Mouse (Mus musculus) frontal cortex, postnatal 36 days (tissue): ENCODE measurements at regions not wholly inside any gene's neighbourhood (a gene's known extent, or its start where the extent isn't known, plus 50 kb on each side); places are given as distances from the start of the nearest gene placed in this dataset.

Experiments used
- DNase-seq, 2 experiments: peaks; one replicate each; pipeline ENCODE4 v3.0.0; 2022; ENCODE audit warnings: low spot score in 2 of 2

DNA sequence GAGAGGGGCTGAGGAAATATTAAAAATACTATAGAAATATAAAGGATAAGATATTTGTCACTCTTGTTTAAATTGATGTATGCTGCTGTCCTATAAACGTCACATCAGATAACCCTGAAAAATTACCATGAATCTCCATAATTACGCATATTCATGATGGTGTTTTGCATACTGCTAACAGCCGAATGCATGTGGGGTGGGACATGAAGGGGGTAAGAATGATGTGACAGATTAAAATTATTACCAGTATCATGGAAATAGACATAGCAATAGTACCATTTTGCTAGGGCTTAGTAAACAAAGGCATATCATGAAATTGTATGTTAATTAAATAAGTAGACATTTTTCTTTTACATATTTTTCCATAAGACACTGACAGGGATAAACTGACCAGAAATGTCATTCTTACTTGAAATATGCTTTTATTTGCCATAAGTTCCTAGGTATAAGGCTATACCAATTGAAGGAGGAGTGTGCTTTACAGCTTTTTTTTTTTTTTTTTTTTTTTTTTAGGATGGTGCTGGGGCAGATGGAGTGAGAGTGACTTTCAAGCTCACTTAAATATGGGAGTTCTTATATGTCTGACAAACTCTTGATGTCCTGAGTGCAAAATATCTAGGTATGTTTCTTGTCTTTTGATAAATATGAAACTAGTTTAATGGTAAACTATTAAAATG is 349.8 kb upstream of the Tmem161b start:
- DNase-seq: no peak

- peak in 1 of 2 experiments; percentile 14 for DNase-seq
Observed at GRCm38 (mm10) chr13:83872887-83873286, 349.2 kb upstream of the Tmem161b start.

- DNase-seq: no peak
Observed at GRCm38 (mm10) chr13:83879561-83879960, 342.5 kb upstream of the Tmem161b start.

DNA sequence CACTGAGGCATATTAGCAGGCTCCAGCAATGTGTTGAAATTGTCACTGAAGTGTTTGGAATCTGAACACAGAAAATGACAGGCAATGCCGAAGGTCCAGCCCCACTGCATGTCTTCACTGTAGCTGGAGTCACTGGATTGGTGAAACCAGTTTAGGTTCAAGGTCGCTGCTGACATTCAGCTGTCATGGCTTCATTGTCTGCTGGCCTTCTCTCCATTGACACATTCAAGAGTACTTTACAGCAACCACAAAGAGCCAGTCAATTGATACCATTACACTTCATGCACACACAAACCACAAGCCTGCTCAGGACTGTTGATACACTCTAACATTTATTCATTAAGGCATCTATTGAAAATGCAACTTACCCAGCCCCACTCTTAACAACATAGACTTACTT is 341.8 kb upstream of the Tmem161b start:
- no peak for DNase-seq

- DNase-seq: no peak
Observed at GRCm38 (mm10) chr13:83880772-83881171, 341.3 kb upstream of the Tmem161b start.

DNA sequence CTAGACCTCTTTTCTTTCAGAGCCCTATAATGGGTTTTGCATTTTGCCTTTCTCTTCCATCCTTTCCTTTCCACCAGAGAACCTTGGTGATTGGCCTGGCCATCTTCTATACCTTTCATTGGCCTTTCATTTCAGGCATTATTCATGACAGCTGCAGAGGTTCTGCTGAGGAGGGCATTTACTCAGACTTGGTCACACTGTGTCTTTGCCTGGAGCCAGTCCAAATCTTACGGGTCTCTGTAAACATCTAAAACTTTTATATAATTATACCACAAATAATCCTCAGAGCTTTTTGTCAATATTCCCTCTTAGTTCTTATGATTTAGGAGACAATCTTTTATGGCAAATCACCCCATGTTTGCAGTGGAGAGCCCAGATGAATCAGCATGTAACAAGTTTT is 339.3 kb upstream of the Tmem161b start:
- no peak for DNase-seq

DNA sequence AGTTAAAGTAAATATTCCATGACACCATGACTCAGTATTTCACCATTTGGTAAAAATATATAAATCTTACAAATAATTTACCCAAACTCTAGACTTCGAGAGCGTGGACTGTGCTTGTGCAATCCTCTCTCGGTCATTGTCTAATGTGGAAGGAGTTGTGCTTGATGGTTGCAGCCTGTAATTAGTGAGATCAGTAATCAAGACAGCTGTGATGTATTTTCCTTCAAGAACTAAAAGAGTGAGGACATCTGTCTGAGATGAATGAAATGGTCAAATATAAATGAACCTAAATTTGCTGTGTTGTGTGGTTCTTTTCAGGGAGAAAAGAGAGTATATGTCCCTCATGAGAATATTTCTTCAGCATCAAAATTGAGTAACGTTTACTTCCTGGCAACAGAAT is 338.3 kb upstream of the Tmem161b start:
- DNase-seq: no peak

- DNase-seq: no peak
Observed at GRCm38 (mm10) chr13:83884226-83884625, 337.9 kb upstream of the Tmem161b start.

- no peak for DNase-seq
Observed at GRCm38 (mm10) chr13:83884766-83885543, 337.1 kb upstream of the Tmem161b start.

GRCm38 (mm10) chr13:83885729-83886128 is 336.4 kb upstream of the Tmem161b start:
- no peak for DNase-seq

GRCm38 (mm10) chr13:83914697-83915096 is 307.4 kb upstream of the Tmem161b start:
- DNase-seq: no peak

DNA sequence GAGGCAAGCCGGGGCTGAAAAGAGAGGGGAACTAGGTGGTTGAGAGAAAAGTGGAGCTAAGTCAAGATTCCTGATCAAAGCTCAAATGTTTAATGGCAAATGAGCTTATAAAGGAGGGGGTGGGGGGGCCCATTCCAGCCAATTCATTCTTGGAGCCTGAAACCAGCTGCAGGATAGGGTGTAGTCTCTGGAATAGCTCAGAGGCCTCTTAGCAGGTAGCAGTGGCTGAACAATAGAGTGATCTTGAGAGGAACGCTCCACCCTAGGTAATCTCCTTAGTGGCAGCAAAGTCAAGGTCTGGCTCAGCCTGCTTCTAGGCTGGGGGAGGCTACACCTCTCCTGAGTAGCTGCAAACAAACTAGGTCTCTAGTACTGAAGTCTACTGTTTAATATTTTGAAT is 289.3 kb upstream of the Tmem161b start:
- DNase-seq: no peak

- no peak for DNase-seq
Observed at GRCm38 (mm10) chr13:83946495-83946894, 275.6 kb upstream of the Tmem161b start.

GRCm38 (mm10) chr13:83951163-83951562 is 270.9 kb upstream of the Tmem161b start:
- DNase-seq: no peak

- DNase-seq: no peak
Observed at GRCm38 (mm10) chr13:83951808-83952207, 270.3 kb upstream of the Tmem161b start.

- no peak for DNase-seq
Observed at GRCm38 (mm10) chr13:83952353-83952752, 269.7 kb upstream of the Tmem161b start.

DNA sequence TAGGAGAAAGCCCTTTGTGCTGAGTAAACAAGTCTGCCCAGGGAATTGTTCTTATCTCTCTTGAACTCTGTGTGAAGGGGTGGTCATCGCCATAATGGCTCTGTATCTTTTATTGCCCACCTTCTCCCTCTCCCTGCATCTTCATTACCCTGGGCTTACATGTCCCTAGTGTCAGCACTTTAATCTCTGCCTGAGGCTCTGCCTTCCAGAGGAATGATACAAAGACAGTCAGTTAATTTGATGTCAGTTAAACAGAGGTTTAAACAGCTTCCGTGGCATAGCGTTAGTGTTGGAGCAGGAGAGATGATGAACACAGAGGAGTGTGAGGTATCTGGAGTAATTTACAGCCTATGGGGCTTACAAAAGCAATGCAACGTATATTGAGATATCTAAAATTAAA is 269.2 kb upstream of the Tmem161b start:
- DNase-seq: no peak

DNA sequence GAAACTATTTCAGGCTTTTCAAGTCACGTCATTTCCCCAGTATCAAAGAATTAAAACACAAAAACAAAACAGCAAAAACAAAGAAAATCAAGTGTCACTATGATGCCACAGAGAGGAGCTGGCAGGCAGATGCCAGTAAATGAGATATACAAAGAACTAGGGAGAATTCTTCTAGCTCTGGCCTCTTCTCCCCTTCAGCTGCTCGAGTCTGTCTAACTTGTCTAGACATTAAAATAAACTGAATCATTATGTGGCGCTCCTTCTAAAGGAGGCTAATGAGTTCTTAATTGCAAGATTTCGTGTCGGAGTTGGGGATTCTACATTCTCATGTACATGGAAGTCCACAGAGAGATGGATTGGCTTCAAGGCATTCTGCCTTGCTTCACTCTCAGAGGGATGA is 266.4 kb upstream of the Tmem161b start:
- no peak for DNase-seq

DNA sequence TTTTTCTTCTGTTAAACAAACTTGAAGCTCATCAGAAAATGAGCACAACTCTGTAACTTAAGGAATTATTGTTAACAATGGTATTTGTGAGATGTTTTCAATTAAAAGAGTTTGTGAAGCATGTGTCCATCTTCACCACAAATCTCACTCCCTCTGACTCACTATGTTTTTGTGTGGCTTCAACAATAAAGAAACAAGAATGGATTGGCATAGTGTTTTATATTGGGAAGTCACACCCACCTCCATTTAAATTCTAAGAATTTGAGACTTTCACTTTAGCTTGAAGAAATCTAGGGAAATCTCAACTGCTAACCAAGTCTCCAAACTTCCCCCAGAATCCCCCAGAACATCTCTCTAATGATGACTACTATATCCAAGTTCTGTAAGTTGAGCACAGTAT is 243.6 kb upstream of the Tmem161b start:
- no peak for DNase-seq

- no peak for DNase-seq
Observed at GRCm38 (mm10) chr13:83979535-83979934, 242.6 kb upstream of the Tmem161b start.

GRCm38 (mm10) chr13:83984651-83985331 is 237.3 kb upstream of the Tmem161b start:
- DNase-seq: peak in 1 of 2 experiments; percentile 14

DNA sequence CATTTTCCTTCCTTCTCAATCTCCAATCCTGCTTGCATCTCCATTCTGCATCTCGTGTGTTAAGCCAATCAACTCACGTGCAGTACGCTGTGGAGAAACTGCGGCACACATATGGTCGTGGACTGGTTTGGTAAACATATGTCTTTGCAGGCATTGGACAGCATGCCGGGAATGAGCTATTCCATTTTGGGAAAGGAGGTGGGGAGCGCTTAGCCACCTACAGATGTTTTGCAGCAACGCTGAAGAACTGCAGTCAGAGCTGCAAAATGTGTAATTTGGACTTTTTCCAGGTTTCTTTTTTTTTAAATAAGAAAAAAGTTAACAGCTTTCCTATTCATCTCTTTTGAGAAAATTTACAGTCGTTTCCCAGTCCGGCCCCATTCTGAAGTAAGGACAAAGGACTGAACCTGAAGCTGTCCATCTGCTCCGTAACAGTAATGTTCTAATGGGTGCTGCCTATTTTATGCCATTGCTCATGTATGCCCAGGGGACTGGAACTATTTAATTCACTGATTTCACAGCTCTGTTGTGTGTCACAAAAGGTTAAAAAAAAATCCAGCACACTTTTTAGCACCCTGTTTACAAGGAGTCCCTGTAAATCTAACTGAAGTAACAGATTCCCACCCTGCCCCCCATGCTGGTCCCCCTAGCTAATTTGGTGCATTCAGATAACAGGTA is 234.2 kb upstream of the Tmem161b start:
- peak; percentile 71 to 88 for DNase-seq
